Mouse (Mus musculus) bone marrow, adult 2 months (tissue): Measurements from ENCODE around the gene 4833439L19Rik.

ENCODE experiments used
- CTCF ChIP-seq: fragments of 200-500 bp; IDR thresholded peaks from 2 replicates; pipeline ENCODE4 v1.5.1; 2011; ENCODE audit warnings: low read length, control low read depth; ENCODE audit not compliant: control insufficient read depth, insufficient read depth
- POLR2A ChIP-seq: fragments of 200-500 bp; IDR thresholded peaks from 2 replicates; pipeline ENCODE4 v1.6.1; 2011; ENCODE audit warnings: low read depth, mild to moderate bottlenecking, control low read depth, low read length, borderline replicate concordance; ENCODE audit not compliant: control insufficient read depth

- TF ChIP-seq POLR2A = no peak
- peak; percentile 76 for TF ChIP-seq CTCF
These were observed 45.0 kb downstream of the 4833439L19Rik start for GRCm38 (mm10) chr13:54520221-54520620.
